In the genomic region with DNA sequence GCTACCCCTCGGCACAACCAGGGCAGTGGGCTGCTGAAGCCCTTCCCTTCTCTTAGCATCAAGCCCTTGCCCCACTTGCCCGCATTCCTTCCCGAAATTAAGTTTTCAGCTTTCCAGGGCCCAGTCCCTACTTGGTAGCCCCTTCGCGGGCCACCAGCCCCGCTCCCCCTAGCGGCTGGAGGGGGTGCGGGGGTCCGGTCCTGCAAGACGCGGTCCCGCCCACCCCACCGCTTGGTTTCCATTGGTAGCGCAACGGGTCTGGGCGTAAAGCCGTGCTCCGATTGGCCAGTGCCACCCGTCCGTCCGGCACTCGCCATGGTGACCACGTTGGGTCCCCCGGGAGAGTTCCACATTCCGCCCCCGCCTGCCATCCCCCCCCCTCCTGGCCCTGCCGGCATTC, we compare ENCODE assay signal across 8 mouse cellular contexts. TPM values are rescaled to one million over a fixed set of nuclear protein-coding genes. Genes with fewer than 3 reads are reported as not detected.
DNase-seq lines count a peak whose midpoint lies in the region; ATAC-seq and TF ChIP-seq lines count a peak whose summit lies in the region.

No protein-coding gene starts in this region.

- intact Hi-C loops in heart, postnatal 10 days (cut with DNase I) = no loop called here

- H3K4me1 ChIP-seq in ES-Bruce4 (ENCODE audit: control insufficient read depth, insufficient read depth, low read length) = peaks cover 2% of the 10 kb centered on the region
- H3K4me1 ChIP-seq in forebrain, embryonic 13.5 days = peaks cover 55% of the 10 kb centered on the region
- peaks cover 14% of the 10 kb centered on the region for H3K4me1 ChIP-seq in lung, adult 2 months (ENCODE audit: control insufficient read depth, insufficient read depth, low read length)

- TF ChIP-seq POLR2A in ES-Bruce4 (IDR thresholded peaks at IDR 0.05; ENCODE audit: insufficient read depth, low read length) = no peak
- TF ChIP-seq POLR2A in lung, adult 2 months (IDR thresholded peaks at IDR 0.05; ENCODE audit: borderline replicate concordance, extremely low read depth, low read depth, low read length) = no peak

- H3K9me3 ChIP-seq in ES-Bruce4 (replicated peaks; ENCODE audit: control insufficient read depth, insufficient read depth, low read length, poor library complexity, severe bottlenecking) = no peaks in the 10 kb centered on the region
- H3K9me3 ChIP-seq in forebrain, embryonic 13.5 days (replicated peaks) = no peaks in the 10 kb centered on the region

- no peaks in the 10 kb centered on the region for H3K36me3 ChIP-seq in ES-Bruce4 (ENCODE audit: control insufficient read depth, insufficient read depth, low read length, poor library complexity, severe bottlenecking)
- H3K36me3 ChIP-seq in forebrain, embryonic 13.5 days (ENCODE audit: poor library complexity, severe bottlenecking) = no peaks in the 10 kb centered on the region

- TF ChIP-seq CTCF in ES-Bruce4 (IDR thresholded peaks at IDR 0.05; ENCODE audit: low read depth, low read length) = peak; percentile 61
- TF ChIP-seq CTCF in lung, adult 2 months (IDR thresholded peaks at IDR 0.05; ENCODE audit: insufficient read depth, low read length) = no peak

- H3K4me2 ChIP-seq in forebrain, embryonic 13.5 days = peak overlapping the region; percentile 82

- 0% methylated on average over 24 of the region's 27 CpGs for WGBS in forebrain, embryonic 13.5 days
- 1% methylated on average over 27 of the region's 27 CpGs for WGBS in lung, adult 2 months

- ATAC-seq in forebrain, embryonic 13.5 days = peak; percentile 94
- ATAC-seq in neutrophil, adult 5-6 weeks (ENCODE audit: extremely low read depth, insufficient number of reproducible peaks, low FRiP score, poor library complexity, severe bottlenecking) = peak; percentile 72

- H3K27me3 ChIP-seq in ES-Bruce4 (ENCODE audit: control insufficient read depth, insufficient read depth, low read length, poor library complexity, severe bottlenecking) = no peaks in the 10 kb centered on the region
- H3K27me3 ChIP-seq in forebrain, embryonic 13.5 days = peaks cover 38% of the 10 kb centered on the region

- H3K9ac ChIP-seq in ES-Bruce4 (ENCODE audit: low read depth, poor library complexity, severe bottlenecking) = peak overlapping the region; percentile 94
- H3K9ac ChIP-seq in forebrain, embryonic 13.5 days = peak overlapping the region; percentile 75

- H3K4me3 ChIP-seq in ES-Bruce4 (ENCODE audit: low read depth, low read length) = peak overlapping the region; percentile 89
- peak overlapping the region; percentile 62 for H3K4me3 ChIP-seq in forebrain, embryonic 13.5 days
- H3K4me3 ChIP-seq in lung, adult 2 months (replicated peaks; ENCODE audit: extremely low read depth, low read depth, low read length) = peak overlapping the region; percentile 69

- H3K27ac ChIP-seq in ES-Bruce4 (ENCODE audit: insufficient read depth, low read length) = no peak overlapping the region
- H3K27ac ChIP-seq in forebrain, embryonic 13.5 days = peak overlapping the region; percentile 51; the same call in 1 of the 2 replicates

- TF ChIP-seq EP300 in ES-Bruce4 (IDR thresholded peaks at IDR 0.05; ENCODE audit: insufficient read depth, low read depth, low read length) = no peak

- peak; percentile 87 for DNase-seq in c-Kit-positive CD71-negative TER-119-negative erythroid progenitor cells, embryonic 14.5 days (ENCODE audit: low read depth)
- DNase-seq in heart, postnatal 10 days = peak; percentile 98
- peak; percentile 98 to 99 for DNase-seq in kidney, postnatal 4 days
- DNase-seq in lung, adult 2 months = peak; percentile 86
- DNase-seq in thymus, adult 18-20 months = peak; percentile 73 to 74

RNA-seq across cellular contexts. Expression of a gene that starts 0.5 kb away (rescaled TPM):
- polyA plus RNA-seq in ES-Bruce4 (2011; ENCODE audit: insufficient read depth, insufficient read length, low read depth, missing spikeins) = 5.1 and 5.4 TPM in 2 replicates
- polyA plus RNA-seq in forebrain, embryonic 13.5 days (2015; fragmentation: Nextera tagmentation; extraction: Ambion mirVana) = 5.6 TPM in 2 replicates
- total RNA-seq in heart, postnatal 10 days (2021) = 10 to 100 TPM; 15.3 to 16.0 TPM
- 19.0 and 21.2 TPM in 2 replicates for polyA plus RNA-seq in lung, adult 2 months (2012; rRNA removed)
- total RNA-seq in neutrophil, adult 5-6 weeks (2017) = 2.2 and 3.6 TPM in 2 replicates

RNA-seq across cellular contexts. Expression of a gene that starts 6.1 kb away (rescaled TPM):
- polyA plus RNA-seq in ES-Bruce4 (2011; ENCODE audit: insufficient read depth, insufficient read length, low read depth, missing spikeins) = 1.0 and 2.6 TPM in 2 replicates
- 0.19 TPM in 1 of 2 replicates, not detected in the other for polyA plus RNA-seq in forebrain, embryonic 13.5 days (2015; fragmentation: Nextera tagmentation; extraction: Ambion mirVana)
- under 1 TPM; 0.31 to 0.42 TPM for total RNA-seq in heart, postnatal 10 days (2021)
- 4.8 and 5.3 TPM in 2 replicates for polyA plus RNA-seq in lung, adult 2 months (2012; rRNA removed)
- total RNA-seq in neutrophil, adult 5-6 weeks (2017) = 4.2 and 4.3 TPM in 2 replicates

RNA-seq across cellular contexts. Expression of a gene that starts 41.2 kb away (rescaled TPM):
- 3.9 and 4.4 TPM in 2 replicates for polyA plus RNA-seq in ES-Bruce4 (2011; ENCODE audit: insufficient read depth, insufficient read length, low read depth, missing spikeins)
- polyA plus RNA-seq in forebrain, embryonic 13.5 days (2015; fragmentation: Nextera tagmentation; extraction: Ambion mirVana) = 38.2 and 39.2 TPM in 2 replicates
- 10 to 100 TPM; 34.2 to 44.2 TPM for total RNA-seq in heart, postnatal 10 days (2021)
- polyA plus RNA-seq in lung, adult 2 months (2012; rRNA removed) = 39.6 and 46.4 TPM in 2 replicates
- 2.2 and 3.3 TPM in 2 replicates for total RNA-seq in neutrophil, adult 5-6 weeks (2017)

RNA-seq across cellular contexts. Expression of a gene that starts 57.2 kb away (rescaled TPM):
- 11.4 and 13.8 TPM in 2 replicates for polyA plus RNA-seq in ES-Bruce4 (2011; ENCODE audit: insufficient read depth, insufficient read length, low read depth, missing spikeins)
- polyA plus RNA-seq in forebrain, embryonic 13.5 days (2015; fragmentation: Nextera tagmentation; extraction: Ambion mirVana) = 156 and 178 TPM in 2 replicates
- total RNA-seq in heart, postnatal 10 days (2021) = 10 to 100 TPM; 36.6 to 61.8 TPM
- 192 and 233 TPM in 2 replicates for polyA plus RNA-seq in lung, adult 2 months (2012; rRNA removed)
- total RNA-seq in neutrophil, adult 5-6 weeks (2017) = 2.2 and 2.3 TPM in 2 replicates
